Mouse (Mus musculus): ENCODE measurements around the gene Klhdc8a. TPM values are rescaled to one million over a fixed set of nuclear protein-coding genes. Genes with fewer than 3 reads are reported as not detected.

The Klhdc8a gene
- polyA plus RNA-seq, 1 experiment = 0.26 TPM

- no peak for DNase-seq (ENCODE audit: low read depth)
Measured at GRCm38 (mm10) chr1:132290921-132291675, 7.3 kb upstream of the Klhdc8a start.

GRCm38 (mm10) chr1:132291706-132292105 is 6.7 kb upstream of the Klhdc8a start:
- DNase-seq (ENCODE audit: low read depth) = no peak

GRCm38 (mm10) chr1:132292318-132293129 is 5.9 kb upstream of the Klhdc8a start:
- DNase-seq (ENCODE audit: low read depth) = no peak

GRCm38 (mm10) chr1:132295506-132295905 is 2.9 kb upstream of the Klhdc8a start:
- no peak for DNase-seq (ENCODE audit: low read depth)

- no peak for DNase-seq (ENCODE audit: low read depth)
Measured at GRCm38 (mm10) chr1:132296051-132296450, 2.4 kb upstream of the Klhdc8a start.

- no peak for DNase-seq (ENCODE audit: low read depth)
Measured at GRCm38 (mm10) chr1:132298801-132299464, 507 bp downstream of the Klhdc8a start.

GRCm38 (mm10) chr1:132299744-132300143 is 1.3 kb downstream of the Klhdc8a start:
- DNase-seq (ENCODE audit: low read depth) = no peak

GRCm38 (mm10) chr1:132301242-132301641 is 2.8 kb downstream of the Klhdc8a start:
- DNase-seq (ENCODE audit: low read depth) = no peak

GRCm38 (mm10) chr1:132302341-132302866 is 4.0 kb downstream of the Klhdc8a start:
- no peak for DNase-seq (ENCODE audit: low read depth)

- DNase-seq (ENCODE audit: low read depth) = no peak
Measured at GRCm38 (mm10) chr1:132304618-132305214, 6.3 kb downstream of the Klhdc8a start.

- DNase-seq (ENCODE audit: low read depth) = no peak
Measured at GRCm38 (mm10) chr1:132306160-132306559, 7.7 kb downstream of the Klhdc8a start.

- DNase-seq (ENCODE audit: low read depth) = no peak
Measured at GRCm38 (mm10) chr1:132306808-132307207, 8.4 kb downstream of the Klhdc8a start.

GRCm38 (mm10) chr1:132307962-132308361 is 9.5 kb downstream of the Klhdc8a start:
- DNase-seq (ENCODE audit: low read depth) = no peak

- DNase-seq (ENCODE audit: low read depth) = no peak
Measured at GRCm38 (mm10) chr1:132308674-132309073, 10.2 kb downstream of the Klhdc8a start.

- DNase-seq (ENCODE audit: low read depth) = no peak
Measured at GRCm38 (mm10) chr1:132310754-132311153, 12.3 kb downstream of the Klhdc8a start.

GRCm38 (mm10) chr1:132311174-132311859 is 12.9 kb downstream of the Klhdc8a start:
- DNase-seq (ENCODE audit: low read depth) = no peak

GRCm38 (mm10) chr1:132312043-132312442 is 13.6 kb downstream of the Klhdc8a start:
- no peak for DNase-seq (ENCODE audit: low read depth)

- DNase-seq (ENCODE audit: low read depth) = no peak
Measured at GRCm38 (mm10) chr1:132312703-132313102, 14.3 kb downstream of the Klhdc8a start.

- DNase-seq (ENCODE audit: low read depth) = no peak
Measured at GRCm38 (mm10) chr1:132315889-132316624, 17.6 kb downstream of the Klhdc8a start, which contains the start of gene Nuak2. Nuak2 (plus strand) TSS chr1:132316126.

- no peak for DNase-seq (ENCODE audit: low read depth)
Measured at GRCm38 (mm10) chr1:132316625-132316994, 18.2 kb downstream of the Klhdc8a start.
